Mouse (Mus musculus): ENCODE data around the gene Gdap1l1.

- no peak for TF ChIP-seq POLR2A (IDR thresholded peaks at IDR 0.05; ENCODE audit: insufficient read depth, low read depth, low read length)
- no peak for TF ChIP-seq CTCF (IDR thresholded peaks at IDR 0.05; ENCODE audit: insufficient read depth, low read depth, low read length)
Measured at GRCm38 (mm10) chr2:163401221-163401620, 37.1 kb upstream of the Gdap1l1 start.
